Mouse (Mus musculus): ENCODE data around the gene Myo15b. TPM values are rescaled to one million over a fixed set of nuclear protein-coding genes. Genes with fewer than 3 reads are reported as not detected.

The Myo15b gene
- total and polyA plus RNA-seq, 3 experiments: 0.16 to 0.35 TPM; not detected in 1

GRCm38 (mm10) chr11:115857936-115858335, 270 bp upstream of the Myo15b start:
- H3K36me3 ChIP-seq (replicated peaks): peaks cover 27% of the 10 kb centered on the region
- H3K4me3 ChIP-seq (ENCODE audit: low read depth, low read length): no peak overlapping the region

GRCm38 (mm10) chr11:115859143-115859945, 1.1 kb downstream of the Myo15b start:
- ATAC-seq (ENCODE audit: extremely low read depth, insufficient number of reproducible peaks, low FRiP score, poor library complexity, severe bottlenecking) (no peak; the same call in 1 of the 2 replicates), DNase-seq (ENCODE audit: low spot score) (peak; percentile 84)
- H3K27me3 ChIP-seq (ENCODE audit: insufficient read depth, low read length): peaks cover 56% of the 10 kb centered on the region
- TF ChIP-seq CTCF (IDR thresholded peaks at IDR 0.05; ENCODE audit: low read depth, low read length): peak; percentile 44; the same call in 1 of the 2 replicates
- TF ChIP-seq TAL1 (conservative IDR thresholded peaks at IDR 0.05; ENCODE audit: low read depth, low read length): no peak
- no peaks in the 10 kb centered on the region for H3K9me3 ChIP-seq (replicated peaks)
- H3K4me3 ChIP-seq (ENCODE audit: low read depth, low read length): peak overlapping the region; percentile 13; the same call in 1 of the 2 replicates
- peaks cover 11% of the 10 kb centered on the region; the same call in 1 of the 2 replicates for H3K4me1 ChIP-seq (ENCODE audit: insufficient read depth, low read depth, low read length)
- peaks cover 13% of the 10 kb centered on the region for H3K36me3 ChIP-seq (replicated peaks)

More at GRCm38 (mm10) chr11:115857936-115858335, 270 bp upstream of the Myo15b start:
- peaks cover 11% of the 10 kb centered on the region; the same call in 1 of the 2 replicates for H3K4me1 ChIP-seq (ENCODE audit: insufficient read depth, low read depth, low read length)
- H3K9me3 ChIP-seq (replicated peaks): no peaks in the 10 kb centered on the region
- ATAC-seq (ENCODE audit: extremely low read depth, insufficient number of reproducible peaks, low FRiP score, poor library complexity, severe bottlenecking) (no peak), DNase-seq (ENCODE audit: low spot score) (no peak)
- TF ChIP-seq TAL1 (conservative IDR thresholded peaks at IDR 0.05; ENCODE audit: low read depth, low read length) (no peak), GATA1 (IDR thresholded peaks at IDR 0.05; ENCODE audit: borderline replicate concordance, low read length) (no peak), GATA2 (IDR thresholded peaks at IDR 0.05; ENCODE audit: borderline replicate concordance, low read depth, low read length) (no peak), CTCF (IDR thresholded peaks at IDR 0.05; ENCODE audit: low read depth, low read length) (no peak), POLR2AphosphoS5 (IDR thresholded peaks at IDR 0.05; ENCODE audit: insufficient replicate concordance, low read depth, low read length) (no peak)
- H3K27me3 ChIP-seq (ENCODE audit: insufficient read depth, low read length): peaks cover 48% of the 10 kb centered on the region

GRCm38 (mm10) chr11:115863895-115864294, 5.7 kb downstream of the Myo15b start:
- DNase-seq (ENCODE audit: low spot score): no peak
- Histone ChIP-seq H3K27me3 (ENCODE audit: insufficient read depth, low read length) (peaks cover 86% of the 10 kb centered on the region), H3K4me3 (ENCODE audit: low read depth, low read length) (no peak overlapping the region), H3K36me3 (replicated peaks) (no peaks in the 10 kb centered on the region), H3K9me3 (replicated peaks) (no peaks in the 10 kb centered on the region), H3K4me1 (ENCODE audit: insufficient read depth, low read depth, low read length) (peaks cover 16% of the 10 kb centered on the region; the same call in 1 of the 2 replicates)
- TF ChIP-seq CTCF (IDR thresholded peaks at IDR 0.05; ENCODE audit: low read depth, low read length) (no peak), GATA1 (IDR thresholded peaks at IDR 0.05; ENCODE audit: borderline replicate concordance, low read length) (no peak), GATA2 (IDR thresholded peaks at IDR 0.05; ENCODE audit: borderline replicate concordance, low read depth, low read length) (no peak), TAL1 (conservative IDR thresholded peaks at IDR 0.05; ENCODE audit: low read depth, low read length) (no peak), POLR2AphosphoS5 (IDR thresholded peaks at IDR 0.05; ENCODE audit: insufficient replicate concordance, low read depth, low read length) (no peak)
- ATAC-seq (ENCODE audit: extremely low read depth, insufficient number of reproducible peaks, low FRiP score, poor library complexity, severe bottlenecking): no peak

- no peak overlapping the region for H3K4me3 ChIP-seq (ENCODE audit: low read depth, low read length)
- peaks cover 25% of the 10 kb centered on the region for H3K4me1 ChIP-seq (ENCODE audit: insufficient read depth, low read depth, low read length)
- ATAC-seq (ENCODE audit: extremely low read depth, insufficient number of reproducible peaks, low FRiP score, poor library complexity, severe bottlenecking) (no peak), DNase-seq (ENCODE audit: low spot score) (no peak)
- peaks cover 90% of the 10 kb centered on the region for H3K27me3 ChIP-seq (ENCODE audit: insufficient read depth, low read length)
- H3K36me3 ChIP-seq (replicated peaks): no peaks in the 10 kb centered on the region
- no peaks in the 10 kb centered on the region for H3K9me3 ChIP-seq (replicated peaks)
- TF ChIP-seq GATA2 (IDR thresholded peaks at IDR 0.05; ENCODE audit: borderline replicate concordance, low read depth, low read length): no peak
- TF ChIP-seq POLR2AphosphoS5 (IDR thresholded peaks at IDR 0.05; ENCODE audit: insufficient replicate concordance, low read depth, low read length): no peak
These were observed 11.2 kb downstream of the Myo15b start for GRCm38 (mm10) chr11:115869393-115869792.

GRCm38 (mm10) chr11:115872437-115872836, 14.2 kb downstream of the Myo15b start:
- Histone ChIP-seq H3K4me1 (ENCODE audit: insufficient read depth, low read depth, low read length) (peaks cover 24% of the 10 kb centered on the region), H3K36me3 (replicated peaks) (no peaks in the 10 kb centered on the region), H3K4me3 (ENCODE audit: low read depth, low read length) (no peak overlapping the region), H3K27me3 (ENCODE audit: insufficient read depth, low read length) (peaks cover 86% of the 10 kb centered on the region), H3K9me3 (replicated peaks) (no peaks in the 10 kb centered on the region)
- ATAC-seq (ENCODE audit: extremely low read depth, insufficient number of reproducible peaks, low FRiP score, poor library complexity, severe bottlenecking): no peak
- no peak for DNase-seq (ENCODE audit: low spot score)
- TF ChIP-seq GATA1 (IDR thresholded peaks at IDR 0.05; ENCODE audit: borderline replicate concordance, low read length) (no peak), GATA2 (IDR thresholded peaks at IDR 0.05; ENCODE audit: borderline replicate concordance, low read depth, low read length) (no peak), TAL1 (conservative IDR thresholded peaks at IDR 0.05; ENCODE audit: low read depth, low read length) (no peak), POLR2AphosphoS5 (IDR thresholded peaks at IDR 0.05; ENCODE audit: insufficient replicate concordance, low read depth, low read length) (no peak), CTCF (IDR thresholded peaks at IDR 0.05; ENCODE audit: low read depth, low read length) (no peak)

GRCm38 (mm10) chr11:115875935-115876334, 17.7 kb downstream of the Myo15b start:
- peaks cover 86% of the 10 kb centered on the region for H3K27me3 ChIP-seq (ENCODE audit: insufficient read depth, low read length)
- DNase-seq (ENCODE audit: low spot score) (no peak), ATAC-seq (ENCODE audit: extremely low read depth, insufficient number of reproducible peaks, low FRiP score, poor library complexity, severe bottlenecking) (no peak)
- H3K4me3 ChIP-seq (ENCODE audit: low read depth, low read length): no peak overlapping the region
- no peaks in the 10 kb centered on the region for H3K9me3 ChIP-seq (replicated peaks)
- no peaks in the 10 kb centered on the region for H3K36me3 ChIP-seq (replicated peaks)
- peaks cover 16% of the 10 kb centered on the region for H3K4me1 ChIP-seq (ENCODE audit: insufficient read depth, low read depth, low read length)
- no peak for TF ChIP-seq GATA1 (IDR thresholded peaks at IDR 0.05; ENCODE audit: borderline replicate concordance, low read length)
- no peak for TF ChIP-seq TAL1 (conservative IDR thresholded peaks at IDR 0.05; ENCODE audit: low read depth, low read length)
- TF ChIP-seq GATA2 (IDR thresholded peaks at IDR 0.05; ENCODE audit: borderline replicate concordance, low read depth, low read length): no peak
- no peak for TF ChIP-seq POLR2AphosphoS5 (IDR thresholded peaks at IDR 0.05; ENCODE audit: insufficient replicate concordance, low read depth, low read length)
- no peak for TF ChIP-seq CTCF (IDR thresholded peaks at IDR 0.05; ENCODE audit: low read depth, low read length)

All from G1E (cell line).